Mouse (Mus musculus): ENCODE measurements around the gene Enah. TPM values are rescaled to one million over a fixed set of nuclear protein-coding genes. Genes with fewer than 3 reads are reported as not detected.

Enah gene
- polyA plus RNA-seq, 1 experiment from 2014 or later: 7.6 TPM

GRCm38 (mm10) chr1:182055122-182055521 lies 35.3 kb upstream of the Enah start:
- Histone ChIP-seq H3K9me3 (ENCODE audit: control insufficient read depth, low read length) (no peaks in the 10 kb centered on the region), H3K9ac (ENCODE audit: low read depth, low read length) (no peak overlapping the region), H3K4me1 (replicated peaks; ENCODE audit: control insufficient read depth, insufficient read depth, low read length) (no peaks in the 10 kb centered on the region), H3K4me3 (ENCODE audit: low read depth, low read length) (no peak overlapping the region), H3K27ac (ENCODE audit: low read depth, low read length) (no peak overlapping the region), H3K36me3 (ENCODE audit: control insufficient read depth, insufficient read depth, low read length) (no peaks in the 10 kb centered on the region), H3K27me3 (replicated peaks; ENCODE audit: control insufficient read depth, insufficient read depth, low read length) (no peaks in the 10 kb centered on the region), H3K4me2 (no peak overlapping the region)
- ATAC-seq (replicated peaks; ENCODE audit: low FRiP score): no peak
- DNase-seq (ENCODE audit: low spot score): no peak
- 33% methylated on average over 9 of the region's 9 CpGs for WGBS

GRCm38 (mm10) chr1:182054651-182055050 lies 34.9 kb upstream of the Enah start:
- Histone ChIP-seq H3K27ac (ENCODE audit: low read depth, low read length) (no peak overlapping the region), H3K4me1 (replicated peaks; ENCODE audit: control insufficient read depth, insufficient read depth, low read length) (no peaks in the 10 kb centered on the region), H3K4me2 (no peak overlapping the region), H3K9me3 (ENCODE audit: control insufficient read depth, low read length) (no peaks in the 10 kb centered on the region), H3K27me3 (replicated peaks; ENCODE audit: control insufficient read depth, insufficient read depth, low read length) (no peaks in the 10 kb centered on the region), H3K4me3 (ENCODE audit: low read depth, low read length) (no peak overlapping the region), H3K36me3 (ENCODE audit: control insufficient read depth, insufficient read depth, low read length) (no peaks in the 10 kb centered on the region), H3K9ac (ENCODE audit: low read depth, low read length) (no peak overlapping the region)
- DNase-seq (ENCODE audit: low spot score) (no peak), ATAC-seq (replicated peaks; ENCODE audit: low FRiP score) (no peak)
- 76% methylated on average over 6 of the region's 6 CpGs for WGBS

GRCm38 (mm10) chr1:182052973-182053372 lies 33.2 kb upstream of the Enah start:
- Histone ChIP-seq H3K36me3 (ENCODE audit: control insufficient read depth, insufficient read depth, low read length) (no peaks in the 10 kb centered on the region), H3K4me1 (replicated peaks; ENCODE audit: control insufficient read depth, insufficient read depth, low read length) (no peaks in the 10 kb centered on the region), H3K9me3 (ENCODE audit: control insufficient read depth, low read length) (no peaks in the 10 kb centered on the region), H3K4me3 (ENCODE audit: low read depth, low read length) (no peak overlapping the region), H3K9ac (ENCODE audit: low read depth, low read length) (no peak overlapping the region), H3K27ac (ENCODE audit: low read depth, low read length) (no peak overlapping the region), H3K27me3 (replicated peaks; ENCODE audit: control insufficient read depth, insufficient read depth, low read length) (no peaks in the 10 kb centered on the region), H3K4me2 (no peak overlapping the region)
- DNase-seq (ENCODE audit: low spot score) (no peak), ATAC-seq (replicated peaks; ENCODE audit: low FRiP score) (no peak)
- WGBS: 51% methylated on average over 10 of the region's 10 CpGs

GRCm38 (mm10) chr1:182052385-182052784 lies 32.6 kb upstream of the Enah start:
- H3K27me3 ChIP-seq (replicated peaks; ENCODE audit: control insufficient read depth, insufficient read depth, low read length): no peaks in the 10 kb centered on the region
- no peak overlapping the region for H3K9ac ChIP-seq (ENCODE audit: low read depth, low read length)
- DNase-seq (ENCODE audit: low spot score): no peak
- no peak overlapping the region for H3K4me2 ChIP-seq
- H3K9me3 ChIP-seq (ENCODE audit: control insufficient read depth, low read length): no peaks in the 10 kb centered on the region
- ATAC-seq (replicated peaks; ENCODE audit: low FRiP score): no peak
- H3K36me3 ChIP-seq (ENCODE audit: control insufficient read depth, insufficient read depth, low read length): no peaks in the 10 kb centered on the region
- 80% methylated on average over 7 of the region's 7 CpGs for WGBS
- H3K4me3 ChIP-seq (ENCODE audit: low read depth, low read length): no peak overlapping the region
- H3K27ac ChIP-seq (ENCODE audit: low read depth, low read length): no peak overlapping the region
- no peaks in the 10 kb centered on the region for H3K4me1 ChIP-seq (replicated peaks; ENCODE audit: control insufficient read depth, insufficient read depth, low read length)

GRCm38 (mm10) chr1:182049813-182050212 lies 30.0 kb upstream of the Enah start:
- Histone ChIP-seq H3K9me3 (ENCODE audit: control insufficient read depth, low read length) (no peaks in the 10 kb centered on the region), H3K4me3 (ENCODE audit: low read depth, low read length) (no peak overlapping the region), H3K4me2 (no peak overlapping the region), H3K9ac (ENCODE audit: low read depth, low read length) (no peak overlapping the region), H3K27me3 (replicated peaks; ENCODE audit: control insufficient read depth, insufficient read depth, low read length) (no peaks in the 10 kb centered on the region), H3K27ac (ENCODE audit: low read depth, low read length) (no peak overlapping the region), H3K36me3 (ENCODE audit: control insufficient read depth, insufficient read depth, low read length) (no peaks in the 10 kb centered on the region), H3K4me1 (replicated peaks; ENCODE audit: control insufficient read depth, insufficient read depth, low read length) (0 out of 2 replicates have a peak, but pooled peaks cover 2% of the 10 kb centered on the region)
- ATAC-seq (replicated peaks; ENCODE audit: low FRiP score): no peak
- 75% methylated on average over 7 of the region's 7 CpGs for WGBS
- DNase-seq (ENCODE audit: low spot score): no peak

- Histone ChIP-seq H3K36me3 (ENCODE audit: control insufficient read depth, insufficient read depth, low read length) (no peaks in the 10 kb centered on the region), H3K4me2 (no peak overlapping the region), H3K9ac (ENCODE audit: low read depth, low read length) (no peak overlapping the region), H3K4me1 (replicated peaks; ENCODE audit: control insufficient read depth, insufficient read depth, low read length) (0 out of 2 replicates have a peak, but pooled peaks cover 4% of the 10 kb centered on the region), H3K9me3 (ENCODE audit: control insufficient read depth, low read length) (no peaks in the 10 kb centered on the region), H3K27ac (ENCODE audit: low read depth, low read length) (no peak overlapping the region), H3K27me3 (replicated peaks; ENCODE audit: control insufficient read depth, insufficient read depth, low read length) (no peaks in the 10 kb centered on the region), H3K4me3 (ENCODE audit: low read depth, low read length) (no peak overlapping the region)
- ATAC-seq (replicated peaks; ENCODE audit: low FRiP score): no peak
- 81% methylated on average over 4 of the region's 4 CpGs for WGBS
- no peak for DNase-seq (ENCODE audit: low spot score)
These were observed 28.3 kb upstream of the Enah start for GRCm38 (mm10) chr1:182048101-182048500.

GRCm38 (mm10) chr1:182047016-182047690 lies 27.4 kb upstream of the Enah start:
- H3K27ac ChIP-seq (ENCODE audit: low read depth, low read length): no peak overlapping the region
- no peak overlapping the region for H3K4me3 ChIP-seq (ENCODE audit: low read depth, low read length)
- DNase-seq (ENCODE audit: low spot score) (no peak), ATAC-seq (replicated peaks; ENCODE audit: low FRiP score) (no peak)
- H3K4me1 ChIP-seq (replicated peaks; ENCODE audit: control insufficient read depth, insufficient read depth, low read length): 0 out of 2 replicates have a peak, but pooled peaks cover 4% of the 10 kb centered on the region
- H3K9ac ChIP-seq (ENCODE audit: low read depth, low read length): no peak overlapping the region
- no peaks in the 10 kb centered on the region for H3K36me3 ChIP-seq (ENCODE audit: control insufficient read depth, insufficient read depth, low read length)
- 81% methylated on average over 3 of the region's 3 CpGs for WGBS
- no peaks in the 10 kb centered on the region for H3K27me3 ChIP-seq (replicated peaks; ENCODE audit: control insufficient read depth, insufficient read depth, low read length)
- H3K9me3 ChIP-seq (ENCODE audit: control insufficient read depth, low read length): no peaks in the 10 kb centered on the region
- no peak overlapping the region for H3K4me2 ChIP-seq

GRCm38 (mm10) chr1:182045208-182045607 lies 25.4 kb upstream of the Enah start:
- WGBS: 76% methylated on average over 4 of the region's 4 CpGs
- H3K9ac ChIP-seq (ENCODE audit: low read depth, low read length): no peak overlapping the region
- no peak overlapping the region for H3K27ac ChIP-seq (ENCODE audit: low read depth, low read length)
- H3K4me1 ChIP-seq (replicated peaks; ENCODE audit: control insufficient read depth, insufficient read depth, low read length): 0 out of 2 replicates have a peak, but pooled peaks cover 4% of the 10 kb centered on the region
- ATAC-seq (replicated peaks; ENCODE audit: low FRiP score) (no peak), DNase-seq (ENCODE audit: low spot score) (no peak)
- no peaks in the 10 kb centered on the region for H3K36me3 ChIP-seq (ENCODE audit: control insufficient read depth, insufficient read depth, low read length)
- H3K4me2 ChIP-seq: no peak overlapping the region
- no peak overlapping the region for H3K4me3 ChIP-seq (ENCODE audit: low read depth, low read length)
- no peaks in the 10 kb centered on the region for H3K9me3 ChIP-seq (ENCODE audit: control insufficient read depth, low read length)
- H3K27me3 ChIP-seq (replicated peaks; ENCODE audit: control insufficient read depth, insufficient read depth, low read length): no peaks in the 10 kb centered on the region

- 85% methylated on average over 3 of the region's 3 CpGs for WGBS
These were observed 20.7 kb upstream of the Enah start for GRCm38 (mm10) chr1:182040538-182040937.

More at GRCm38 (mm10) chr1:182040538-182040937, 20.7 kb upstream of the Enah start:
- Histone ChIP-seq H3K9ac (ENCODE audit: low read depth, low read length) (no peak overlapping the region), H3K4me2 (no peak overlapping the region), H3K9me3 (ENCODE audit: control insufficient read depth, low read length) (no peaks in the 10 kb centered on the region), H3K4me1 (replicated peaks; ENCODE audit: control insufficient read depth, insufficient read depth, low read length) (0 out of 2 replicates have a peak, but pooled peaks cover 4% of the 10 kb centered on the region), H3K4me3 (ENCODE audit: low read depth, low read length) (no peak overlapping the region), H3K36me3 (ENCODE audit: control insufficient read depth, insufficient read depth, low read length) (no peaks in the 10 kb centered on the region), H3K27ac (ENCODE audit: low read depth, low read length) (no peak overlapping the region), H3K27me3 (replicated peaks; ENCODE audit: control insufficient read depth, insufficient read depth, low read length) (no peaks in the 10 kb centered on the region)
- ATAC-seq (replicated peaks; ENCODE audit: low FRiP score): no peak
- DNase-seq (ENCODE audit: low spot score): no peak
